Mouse (Mus musculus): Measurements from ENCODE around the gene Klf6.
A peak's percentile ranks its signal among the peaks of the same experiment; 100 is the strongest.

Gene Klf6

GRCm38 (mm10) chr13:5863408-5863891, 2.2 kb downstream of the Klf6 start:
- no peak for DNase-seq (ENCODE audit: low spot score in 2 of 2)

- DNase-seq (ENCODE audit: low spot score in 2 of 2) = no peak
These were observed 3.2 kb downstream of the Klf6 start for GRCm38 (mm10) chr13:5864265-5865097.

- DNase-seq (ENCODE audit: low spot score in 2 of 2) = no peak
These were observed 3.8 kb downstream of the Klf6 start for GRCm38 (mm10) chr13:5865098-5865415.

- DNase-seq (ENCODE audit: low spot score in 2 of 2) = no peak
These were observed 4.8 kb downstream of the Klf6 start for GRCm38 (mm10) chr13:5866091-5866490.

GRCm38 (mm10) chr13:5866532-5866931, 5.2 kb downstream of the Klf6 start:
- no peak for DNase-seq (ENCODE audit: low spot score in 2 of 2)

GRCm38 (mm10) chr13:5868376-5868775, 7.1 kb downstream of the Klf6 start:
- no peak for DNase-seq (ENCODE audit: low spot score in 2 of 2)

GRCm38 (mm10) chr13:5869433-5869832, 8.2 kb downstream of the Klf6 start:
- no peak for DNase-seq (ENCODE audit: low spot score in 2 of 2)

GRCm38 (mm10) chr13:5869842-5870241, 8.6 kb downstream of the Klf6 start:
- DNase-seq (ENCODE audit: low spot score in 2 of 2) = peak in 1 of 2 experiments; percentile 66

GRCm38 (mm10) chr13:5870382-5871272, 9.3 kb downstream of the Klf6 start:
- DNase-seq (ENCODE audit: low spot score in 2 of 2) = peak in 1 of 2 experiments; percentile 73

GRCm38 (mm10) chr13:5871414-5871813, 10.1 kb downstream of the Klf6 start:
- no peak for DNase-seq (ENCODE audit: low spot score in 2 of 2)

GRCm38 (mm10) chr13:5873681-5874080, 12.4 kb downstream of the Klf6 start:
- DNase-seq (ENCODE audit: low spot score in 2 of 2) = no peak

- no peak for DNase-seq (ENCODE audit: low spot score in 2 of 2)
These were observed 14.2 kb downstream of the Klf6 start for GRCm38 (mm10) chr13:5875478-5875877.

- DNase-seq (ENCODE audit: low spot score in 2 of 2) = no peak
These were observed 17.5 kb downstream of the Klf6 start for GRCm38 (mm10) chr13:5878748-5879147.

GRCm38 (mm10) chr13:5886810-5887209, 25.5 kb downstream of the Klf6 start:
- no peak for DNase-seq (ENCODE audit: low spot score in 2 of 2)

GRCm38 (mm10) chr13:5888164-5888563, 26.9 kb downstream of the Klf6 start:
- no peak for DNase-seq (ENCODE audit: low spot score in 2 of 2)

GRCm38 (mm10) chr13:5888731-5889130, 27.4 kb downstream of the Klf6 start:
- no peak for DNase-seq (ENCODE audit: low spot score in 2 of 2)

GRCm38 (mm10) chr13:5890035-5890434, 28.8 kb downstream of the Klf6 start:
- no peak for DNase-seq (ENCODE audit: low spot score in 2 of 2)

- no peak for DNase-seq (ENCODE audit: low spot score in 2 of 2)
These were observed 31.6 kb downstream of the Klf6 start for GRCm38 (mm10) chr13:5892684-5893447.

- DNase-seq (ENCODE audit: low spot score in 2 of 2) = no peak
These were observed 33.6 kb downstream of the Klf6 start for GRCm38 (mm10) chr13:5894910-5895309.

- DNase-seq (ENCODE audit: low spot score in 2 of 2) = no peak
These were observed 34.6 kb downstream of the Klf6 start for GRCm38 (mm10) chr13:5895851-5896250.

GRCm38 (mm10) chr13:5897176-5897959, 36.1 kb downstream of the Klf6 start:
- no peak for DNase-seq (ENCODE audit: low spot score in 2 of 2)
